Mouse (Mus musculus) embryonic fibroblast, embryonic 13.5 days (primary cell): ENCODE measurements around the gene Gm10320.

Source experiments
- CTCF ChIP-seq: IDR thresholded peaks from 2 replicates; pipeline ENCODE4 v1.5.1; 2011; ENCODE audit warnings: mild to moderate bottlenecking, control low read depth, low read length, moderate library complexity, borderline replicate concordance; ENCODE audit not compliant: insufficient read depth
- POLR2A ChIP-seq: IDR thresholded peaks from 2 replicates; pipeline ENCODE4 v1.6.1; 2011; ENCODE audit warnings: low read depth, mild to moderate bottlenecking, control low read depth, low read length, moderate library complexity

- TF ChIP-seq CTCF = no peak
- TF ChIP-seq POLR2A = no peak
These were observed 14.2 kb upstream of the Gm10320 start for GRCm38 (mm10) chr13:98505989-98506388.
